ENCODE assay signal across 22 mouse cellular contexts in the genomic region with DNA sequence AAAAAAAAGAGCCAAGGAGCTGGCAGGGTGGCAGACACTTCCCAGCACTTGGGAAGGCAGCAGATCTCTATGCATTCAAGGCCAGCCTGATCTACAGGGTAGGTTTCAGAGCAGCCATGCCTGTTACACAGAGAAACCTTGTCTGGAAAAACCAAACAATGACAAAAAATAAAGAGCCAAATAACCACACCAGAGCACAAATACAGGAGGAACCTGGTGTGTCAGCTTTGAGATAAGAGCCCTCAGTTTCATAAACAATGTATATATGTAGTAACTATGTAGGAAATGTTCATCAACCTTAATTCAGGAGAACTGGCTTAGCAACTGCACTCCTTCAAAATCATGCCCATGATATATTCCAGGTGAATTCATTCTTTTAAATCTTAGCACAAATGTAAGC. TPM values are rescaled to one million over a fixed set of nuclear protein-coding genes. Genes with fewer than 3 reads are reported as not detected.
DNase-seq lines count a peak whose midpoint lies in the region; ATAC-seq and TF ChIP-seq lines count a peak whose summit lies in the region.
"Had no signal": no experiment of that assay in that cellular context is flagged by ENCODE, and none has a peak within 500 bp of the region (broad histone marks: within the 10 kb centered on the region; RNA-seq: fewer than 3 reads in every experiment).

No protein-coding gene starts in this region.

- peaks cover 15% of the 10 kb centered on the region for H3K36me3 ChIP-seq in liver, adult 2 months (ENCODE audit: control insufficient read depth, insufficient read depth, low read length)
- H3K36me3 ChIP-seq in liver, postnatal 0 days (replicated peaks; ENCODE audit: insufficient read depth, low read length), result peaks cover 20% of the 10 kb centered on the region
- peaks cover 4 to 14% of the 10 kb centered on the region in 2 experiments for H3K36me3 ChIP-seq in CH12.LX (replicated peaks in 1 of 2; ENCODE audit: control insufficient read depth in 1 of 2, insufficient read depth in 1 of 2, low read length in 1 of 2)
- H3K36me3 ChIP-seq in MEL (ENCODE audit: control insufficient read depth in 1 of 2, insufficient read depth in 2 of 2, low read length in 2 of 2), result peaks cover 4 to 23% of the 10 kb centered on the region in 2 experiments; a peak in 3 of 4 replicates
- peaks cover 15% of the 10 kb centered on the region; the same call in 1 of the 2 replicates for H3K36me3 ChIP-seq in midbrain, embryonic 16.5 days (ENCODE audit: control insufficient read depth, insufficient read depth, low read length)

- no peak overlapping the region for H3K4me3 ChIP-seq in liver, adult 2 months (ENCODE audit: insufficient read depth, low read depth, low read length)
- H3K4me3 ChIP-seq in liver, postnatal 0 days (ENCODE audit: low read depth, low read length), result no peak overlapping the region
- H3K4me3 ChIP-seq in CH12.LX (replicated peaks in 1 of 3; ENCODE audit: low read depth in 2 of 3, low read length in 2 of 3, poor library complexity in 1 of 3), result no peak overlapping the region
- H3K4me3 ChIP-seq in MEL (ENCODE audit: control insufficient read depth in 1 of 2, insufficient read depth in 1 of 2, low read depth in 2 of 2, low read length in 2 of 2), result no peak overlapping the region
- H3K4me3 ChIP-seq in midbrain, embryonic 16.5 days (ENCODE audit: low read depth, low read length), result no peak overlapping the region
- H3K4me3 ChIP-seq: embryonic facial prominence, embryonic 13.5 days; embryonic facial prominence, embryonic 15.5 days; erythroblast, embryonic 14.5 days; forebrain, embryonic 10.5 days; forebrain, embryonic 12.5 days had no signal

- dilution Hi-C loops in CH12.LX (cut with MboI; ENCODE audit: extremely low pct_ligation_motif_present, extremely low pct_unique_long_range_greater_than_20kb, low sequenced_read_pairs), result no loop called here

- no peak for TF ChIP-seq CTCF in liver, adult 2 months (IDR thresholded peaks at IDR 0.05; ENCODE audit: low read depth, low read length)
- TF ChIP-seq CTCF in liver, postnatal 0 days (IDR thresholded peaks at IDR 0.05; ENCODE audit: low read depth), result no peak
- TF ChIP-seq CTCF in CH12.LX (conservative IDR thresholded peaks at IDR 0.05 in 1 of 2, IDR thresholded peaks at IDR 0.05 in 1 of 2; ENCODE audit: low read depth in 2 of 2, low read length in 2 of 2) (no peak), MEL (IDR thresholded peaks at IDR 0.05 in 2 of 3, conservative IDR thresholded peaks at IDR 0.05 in 1 of 3; ENCODE audit: control insufficient read depth in 1 of 3, insufficient read depth in 1 of 3, low read depth in 2 of 3, low read length in 3 of 3, poor library complexity in 1 of 3, severe bottlenecking in 1 of 3) (no peak)

- H3K4me1 ChIP-seq in liver, adult 2 months (ENCODE audit: control insufficient read depth, insufficient read depth, low read length), result peaks cover 12% of the 10 kb centered on the region
- peaks cover 2% of the 10 kb centered on the region; the same call in 1 of the 2 replicates for H3K4me1 ChIP-seq in liver, postnatal 0 days (ENCODE audit: insufficient read depth)
- H3K4me1 ChIP-seq in CH12.LX (ENCODE audit: control insufficient read depth in 1 of 2, insufficient read depth in 2 of 2) (peaks cover 10 to 32% of the 10 kb centered on the region in 2 experiments), MEL (ENCODE audit: control insufficient read depth in 1 of 2, insufficient read depth in 2 of 2, low read length in 2 of 2) (peaks cover 5 to 13% of the 10 kb centered on the region in 2 experiments; a peak in 2 of 4 replicates)
- H3K4me1 ChIP-seq in midbrain, embryonic 16.5 days (ENCODE audit: control insufficient read depth, insufficient read depth, low read length), result peaks cover 6% of the 10 kb centered on the region
- H3K4me1 ChIP-seq: embryonic facial prominence, embryonic 13.5 days had no signal

- TF ChIP-seq EP300 in liver, postnatal 0 days (IDR thresholded peaks at IDR 0.05; ENCODE audit: low read depth), result no peak
- no peak for TF ChIP-seq EP300 in CH12.LX (IDR thresholded peaks at IDR 0.05; ENCODE audit: low read length)
- TF ChIP-seq EP300 in MEL (IDR thresholded peaks at IDR 0.05; ENCODE audit: low read depth in 1 of 2, low read length in 2 of 2), result peak in 1 of 2 experiments; percentile 37; a peak in 2 of 4 replicates

- no peak for TF ChIP-seq POLR2A in liver, adult 2 months (IDR thresholded peaks at IDR 0.05; ENCODE audit: extremely low read depth, insufficient read depth, low read length)
- TF ChIP-seq POLR2A in CH12.LX (IDR thresholded peaks at IDR 0.05; ENCODE audit: low read depth, low read length), result 0 out of 2 replicates have a peak, but pooled peaks have one; percentile 9
- no peak for TF ChIP-seq POLR2A in MEL (IDR thresholded peaks at IDR 0.05; ENCODE audit: control insufficient read depth in 1 of 2, insufficient read depth in 1 of 2, low read depth in 1 of 2, low read length in 2 of 2, poor library complexity in 1 of 2)

- no peak overlapping the region for H3K4me2 ChIP-seq in liver, postnatal 0 days (ENCODE audit: low read depth, low read length)
- no peak overlapping the region for H3K4me2 ChIP-seq in CH12.LX (ENCODE audit: insufficient read depth, low read depth, poor library complexity, severe bottlenecking)
- no peak overlapping the region for H3K4me2 ChIP-seq in midbrain, embryonic 16.5 days (ENCODE audit: low read length)
- H3K4me2 ChIP-seq: embryonic facial prominence, embryonic 13.5 days; embryonic facial prominence, embryonic 15.5 days; forebrain, embryonic 12.5 days had no signal

- in situ Hi-C loops in CH12.LX (cut with MboI; ENCODE audit: low pct_ligation_motif_present, low pct_unique_long_range_greater_than_20kb, low sequenced_read_pairs), result loop anchor here (10.0 kb wide), 1 partner anchor 251 kb away; the partner anchor contains the start of genes Milr1 and Pecam1

- H3K27ac ChIP-seq in liver, adult 2 months (replicated peaks; ENCODE audit: insufficient read depth, low read depth, low read length), result peak overlapping the region; percentile 10; the same call in 1 of the 2 replicates
- no peak overlapping the region for H3K27ac ChIP-seq in liver, postnatal 0 days (ENCODE audit: low read depth)
- H3K27ac ChIP-seq in CH12.LX (ENCODE audit: insufficient read depth, low read depth) (no peak overlapping the region), MEL (ENCODE audit: control insufficient read depth, low read depth, low read length) (peak overlapping the region; percentile 43)
- H3K27ac ChIP-seq in midbrain, embryonic 16.5 days (ENCODE audit: low read length), result no peak overlapping the region
- H3K27ac ChIP-seq: embryonic facial prominence, embryonic 13.5 days had no signal

- no peaks in the 10 kb centered on the region for H3K27me3 ChIP-seq in liver, adult 2 months (ENCODE audit: control insufficient read depth, insufficient read depth, low read length)
- no peaks in the 10 kb centered on the region for H3K27me3 ChIP-seq in liver, postnatal 0 days (ENCODE audit: insufficient read depth, low read length)
- H3K27me3 ChIP-seq in CH12.LX (replicated peaks), result no peaks in the 10 kb centered on the region
- no peaks in the 10 kb centered on the region for H3K27me3 ChIP-seq in MEL (ENCODE audit: control insufficient read depth in 1 of 2, insufficient read depth in 2 of 2, low read length in 2 of 2)
- no peaks in the 10 kb centered on the region for H3K27me3 ChIP-seq in midbrain, embryonic 16.5 days (ENCODE audit: control insufficient read depth, insufficient read depth, low read depth, low read length)
- H3K27me3 ChIP-seq: embryonic facial prominence, embryonic 13.5 days; embryonic facial prominence, embryonic 15.5 days; forebrain, embryonic 12.5 days had no signal

- no peak for DNase-seq in liver, adult 2 months (ENCODE audit: extremely low read depth, low read depth, low spot score)
- no peak for DNase-seq in liver, postnatal 0 days
- DNase-seq in CH12.LX (ENCODE audit: extremely low read depth) (no peak), MEL (ENCODE audit: low read depth, low spot score) (peak; percentile 62)
- DNase-seq: adrenal gland, adult 2 months; adrenal gland, postnatal 10 days; adrenal gland, postnatal 25 days; cerebellum, adult 11 months; cerebellum, adult 18-20 months; cerebellum, adult 8-10 months; cerebellum, adult 9-11 months; cerebellum, postnatal 14 days; cerebellum, postnatal 36 days; embryo, embryonic 11 days had no signal

- no peaks in the 10 kb centered on the region for H3K9me3 ChIP-seq in liver, postnatal 0 days (ENCODE audit: low read length)
- no peaks in the 10 kb centered on the region for H3K9me3 ChIP-seq in CH12.LX (replicated peaks; ENCODE audit: low read length)
- no peaks in the 10 kb centered on the region for H3K9me3 ChIP-seq in MEL (replicated peaks; ENCODE audit: insufficient read depth, low read length)
- H3K9me3 ChIP-seq in midbrain, embryonic 16.5 days (replicated peaks; ENCODE audit: control insufficient read depth, low read length, poor library complexity, severe bottlenecking), result no peaks in the 10 kb centered on the region
- H3K9me3 ChIP-seq: embryonic facial prominence, embryonic 13.5 days; embryonic facial prominence, embryonic 15.5 days; forebrain, embryonic 10.5 days; forebrain, embryonic 12.5 days had no signal

- no peaks in the 10 kb centered on the region for H3K79me2 ChIP-seq in liver, adult 2 months (ENCODE audit: control insufficient read depth, insufficient read depth, low read length)
- H3K79me2 ChIP-seq in CH12.LX (replicated peaks; ENCODE audit: control insufficient read depth, extremely low read depth, insufficient read depth, poor library complexity, severe bottlenecking) (no peaks in the 10 kb centered on the region), MEL (ENCODE audit: control insufficient read depth, insufficient read depth, low read length, poor library complexity) (peaks cover 9% of the 10 kb centered on the region)

- ATAC-seq in liver, postnatal 0 days, result no peak
- no peak for ATAC-seq in midbrain, embryonic 16.5 days
- ATAC-seq: forebrain, embryonic 14.5 days; forebrain, embryonic 16.5 days had no signal

- TF ChIP-seq RAD21 in CH12.LX (IDR thresholded peaks at IDR 0.05; ENCODE audit: low read depth, low read length) (no peak), MEL (IDR thresholded peaks at IDR 0.05; ENCODE audit: low read depth, low read length) (no peak)

- H3K9ac ChIP-seq in liver, adult 2 months (ENCODE audit: low read depth, low read length), result no peak overlapping the region
- H3K9ac ChIP-seq in liver, postnatal 0 days (replicated peaks), result no peak overlapping the region
- H3K9ac ChIP-seq in CH12.LX (ENCODE audit: insufficient read depth, low read depth), result no peak overlapping the region
- H3K9ac ChIP-seq in MEL (ENCODE audit: control insufficient read depth, low read depth, low read length, poor library complexity, severe bottlenecking), result no peak overlapping the region
- H3K9ac ChIP-seq in midbrain, embryonic 16.5 days (ENCODE audit: low read depth, low read length), result no peak overlapping the region
- H3K9ac ChIP-seq: embryonic facial prominence, embryonic 13.5 days; embryonic facial prominence, embryonic 15.5 days; forebrain, embryonic 12.5 days had no signal

RNA-seq across cellular contexts. Expression of gene Ern1, which starts 16.5 kb away (rescaled TPM):
- total RNA-seq in liver, adult 2 months (2014; rRNA removed), result 18.2 and 24.1 TPM in 2 replicates
- polyA plus RNA-seq in liver, adult 2 months (2012; rRNA removed), result 36.3 and 52.8 TPM in 2 replicates
- polyA plus RNA-seq in liver, postnatal 0 days (2015; fragmentation: Nextera tagmentation; extraction: Ambion mirVana), result 1.9 and 2.9 TPM in 2 replicates
- 15.2 and 21.7 TPM in 2 replicates for total RNA-seq in CH12.LX (2012; rRNA removed)
- 3.0 TPM in 2 replicates for total RNA-seq in CH12.LX (2014; rRNA removed)
- polyA plus RNA-seq in CH12.LX (2012; ENCODE audit: insufficient read length, low read depth), result 6.9 and 7.7 TPM in 2 replicates
- 4.3 and 4.8 TPM in 2 replicates for total RNA-seq in MEL (2012; rRNA removed)
- polyA plus RNA-seq in MEL (2012; ENCODE audit: insufficient read depth in 1 of 2, insufficient read length in 2 of 2, low read depth in 1 of 2, low replicate concordance in 2 of 2, missing spikeins in 1 of 2), result 1 to 10 TPM in 1 of 2 experiments, not detected in 1; 5.7 TPM
- polyA plus RNA-seq in midbrain, embryonic 16.5 days (2015; fragmentation: Nextera tagmentation; extraction: Ambion mirVana), result 4.8 and 5.9 TPM in 2 replicates

Comparison
In these comparisons a context has a peak if more than half of its experiments do, and no peak if none do; other contexts are left out.
1. H3K27ac ChIP-seq: peak in liver, adult 2 months (single experiment) and MEL (single experiment); none in liver, postnatal 0 days (single experiment), CH12.LX (single experiment) and midbrain, embryonic 16.5 days (single experiment).